Mouse (Mus musculus) lung, postnatal 0 days (tissue): ENCODE measurements around the gene Tmem186.

Experiments
- CTCF ChIP-seq: IDR thresholded peaks from 2 replicates; pipeline ENCODE4 v1.5.1; 2016; ENCODE audit warnings: antibody characterized with exemption, mild to moderate bottlenecking
- EP300 ChIP-seq: IDR thresholded peaks from 2 replicates; pipeline ENCODE4 v1.6.1; 2016; ENCODE audit warnings: antibody characterized with exemption, mild to moderate bottlenecking, control low read depth

DNA sequence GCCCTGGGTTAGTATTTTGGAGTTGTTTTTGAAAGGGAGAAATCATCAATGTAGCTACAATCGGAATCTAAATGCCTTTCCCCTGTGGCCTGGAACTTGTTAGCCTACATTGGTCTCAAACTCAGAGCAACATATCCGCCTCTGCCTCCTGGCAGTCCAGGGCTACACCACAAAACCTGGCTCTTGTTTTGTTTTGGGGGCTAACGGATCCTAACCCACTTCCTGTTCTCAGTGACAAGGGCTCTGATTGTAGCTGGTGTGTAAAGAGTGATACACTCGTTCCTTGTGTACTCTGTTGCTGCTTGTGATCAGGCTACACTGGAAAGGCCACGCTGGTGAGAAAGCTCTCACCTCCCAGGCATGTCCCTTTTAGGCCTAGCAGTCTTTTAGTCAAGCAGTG lies 6.1 kb downstream of the Tmem186 start:
- TF ChIP-seq CTCF, result no peak
- TF ChIP-seq EP300, result no peak
